Mouse (Mus musculus) C2C12 (cell line): Measurements from ENCODE around the gene Ankrd33.

ENCODE experiments used
- CTCF ChIP-seq: IDR thresholded peaks from one replicate; pipeline ENCODE4 v1.5.1; 2011; ENCODE audit not compliant: control insufficient read depth, insufficient read depth, insufficient read length
- MAX ChIP-seq: IDR thresholded peaks from one replicate; pipeline ENCODE4 v1.6.1; 2011; ENCODE audit warnings: mild to moderate bottlenecking, control low read depth
- MYOD1 ChIP-seq: IDR thresholded peaks from one replicate; pipeline ENCODE4 v1.6.1; 2011; ENCODE audit warnings: low read depth; ENCODE audit not compliant: control insufficient read depth, insufficient read length
- USF1 ChIP-seq: IDR thresholded peaks from one replicate; pipeline ENCODE4 v1.6.1; 2011; ENCODE audit warnings: low read depth, mild to moderate bottlenecking, control low read depth, moderate library complexity

GRCm38 (mm10) chr15:101137455-101137854 lies 21.9 kb downstream of the Ankrd33 start:
- TF ChIP-seq MYOD1 (no peak), CTCF (no peak), MAX (no peak), USF1 (no peak)
